Mouse (Mus musculus): ENCODE measurements at regions not wholly inside any gene's neighbourhood (a gene's known extent, or its start where the extent isn't known, plus 50 kb on each side); places are given as distances from the start of the nearest gene placed in this dataset.
A peak's percentile ranks its signal among the peaks of the same experiment; 100 is the strongest.

GRCm38 (mm10) chr14:106265290-106265689, 159.3 kb downstream of the Trim52 start:
- 95% methylated on average over 3 of the region's 3 CpGs for WGBS
- H3K9me3 ChIP-seq = no peaks in the 10 kb centered on the region
- no peaks in the 10 kb centered on the region for H3K27me3 ChIP-seq
- no peak for ATAC-seq (ENCODE audit: low FRiP score)
- H3K4me1 ChIP-seq (replicated peaks) = no peaks in the 10 kb centered on the region
- no peaks in the 10 kb centered on the region for H3K36me3 ChIP-seq
- H3K4me3 ChIP-seq = no peak overlapping the region
- H3K4me2 ChIP-seq = no peak overlapping the region
- H3K9ac ChIP-seq = no peak overlapping the region
- no peak overlapping the region for H3K27ac ChIP-seq

GRCm38 (mm10) chr14:106267679-106268561, 161.9 kb downstream of the Trim52 start:
- no peaks in the 10 kb centered on the region for H3K27me3 ChIP-seq
- no peak for ATAC-seq (ENCODE audit: low FRiP score)
- no peak overlapping the region for H3K9ac ChIP-seq
- no peaks in the 10 kb centered on the region for H3K4me1 ChIP-seq (replicated peaks)
- WGBS = 75% methylated on average over 12 of the region's 12 CpGs
- no peak overlapping the region for H3K4me2 ChIP-seq
- no peak overlapping the region for H3K27ac ChIP-seq
- H3K9me3 ChIP-seq = no peaks in the 10 kb centered on the region
- no peak overlapping the region for H3K4me3 ChIP-seq
- H3K36me3 ChIP-seq = no peaks in the 10 kb centered on the region

GRCm38 (mm10) chr14:106269680-106270079, 163.7 kb downstream of the Trim52 start:
- Histone ChIP-seq H3K9me3 (no peaks in the 10 kb centered on the region), H3K4me2 (no peak overlapping the region), H3K9ac (no peak overlapping the region), H3K27ac (no peak overlapping the region), H3K27me3 (no peaks in the 10 kb centered on the region), H3K36me3 (no peaks in the 10 kb centered on the region), H3K4me3 (no peak overlapping the region), H3K4me1 (replicated peaks) (no peaks in the 10 kb centered on the region)
- no peak for ATAC-seq (ENCODE audit: low FRiP score)
- 81% methylated on average over 6 of the region's 6 CpGs for WGBS

- whole genome bisulfite sequencing = 54% methylated on average over 8 of the region's 8 CpGs
- no peaks in the 10 kb centered on the region for H3K36me3 ChIP-seq
- H3K9me3 ChIP-seq = no peaks in the 10 kb centered on the region
- H3K4me1 ChIP-seq (replicated peaks) = peaks cover 8% of the 10 kb centered on the region
- no peak for ATAC-seq (ENCODE audit: low FRiP score)
- no peak overlapping the region for H3K4me3 ChIP-seq
- H3K27ac ChIP-seq = no peak overlapping the region
- H3K4me2 ChIP-seq = no peak overlapping the region
- H3K9ac ChIP-seq = no peak overlapping the region
- no peaks in the 10 kb centered on the region for H3K27me3 ChIP-seq
Measured at GRCm38 (mm10) chr14:106313558-106313957, 207.6 kb downstream of the Trim52 start.

GRCm38 (mm10) chr14:106314079-106314551, 208.1 kb downstream of the Trim52 start:
- H3K4me3 ChIP-seq = no peak overlapping the region
- H3K4me1 ChIP-seq (replicated peaks) = peaks cover 8% of the 10 kb centered on the region
- no peak for ATAC-seq (ENCODE audit: low FRiP score)
- H3K9me3 ChIP-seq = no peaks in the 10 kb centered on the region
- no peak overlapping the region for H3K27ac ChIP-seq
- H3K36me3 ChIP-seq = no peaks in the 10 kb centered on the region
- H3K9ac ChIP-seq = no peak overlapping the region
- H3K27me3 ChIP-seq = no peaks in the 10 kb centered on the region
- WGBS = 47% methylated on average over 9 of the region's 9 CpGs
- H3K4me2 ChIP-seq = no peak overlapping the region

- Histone ChIP-seq H3K9me3 (no peaks in the 10 kb centered on the region), H3K4me1 (replicated peaks) (peaks cover 8% of the 10 kb centered on the region), H3K36me3 (no peaks in the 10 kb centered on the region), H3K9ac (no peak overlapping the region), H3K4me3 (no peak overlapping the region), H3K27me3 (no peaks in the 10 kb centered on the region), H3K4me2 (no peak overlapping the region), H3K27ac (no peak overlapping the region)
- 77% methylated on average over 5 of the region's 5 CpGs for WGBS
- ATAC-seq (ENCODE audit: low FRiP score) = no peak
Measured at GRCm38 (mm10) chr14:106318767-106319166, 212.8 kb downstream of the Trim52 start.

- 64% methylated on average over 8 of the region's 8 CpGs for WGBS
- H3K4me3 ChIP-seq = no peak overlapping the region
- peak; percentile 61 for ATAC-seq (ENCODE audit: low FRiP score)
- H3K9me3 ChIP-seq = no peaks in the 10 kb centered on the region
- no peak overlapping the region for H3K4me2 ChIP-seq
- no peaks in the 10 kb centered on the region for H3K27me3 ChIP-seq
- H3K27ac ChIP-seq = no peak overlapping the region
- H3K4me1 ChIP-seq (replicated peaks) = no peaks in the 10 kb centered on the region
- no peak overlapping the region for H3K9ac ChIP-seq
- H3K36me3 ChIP-seq = no peaks in the 10 kb centered on the region
Measured at GRCm38 (mm10) chr14:106327653-106328283, 221.8 kb downstream of the Trim52 start.

- Histone ChIP-seq H3K4me1 (replicated peaks) (no peaks in the 10 kb centered on the region), H3K27ac (no peak overlapping the region), H3K4me3 (no peak overlapping the region), H3K9me3 (no peaks in the 10 kb centered on the region), H3K4me2 (no peak overlapping the region), H3K36me3 (no peaks in the 10 kb centered on the region), H3K9ac (no peak overlapping the region), H3K27me3 (no peaks in the 10 kb centered on the region)
- 80% methylated on average over 8 of the region's 8 CpGs for WGBS
- ATAC-seq (ENCODE audit: low FRiP score) = no peak
Measured at GRCm38 (mm10) chr14:106364767-106365623, 259.0 kb downstream of the Trim52 start.

GRCm38 (mm10) chr14:106365624-106366118, 259.7 kb downstream of the Trim52 start:
- H3K27ac ChIP-seq = no peak overlapping the region
- no peak overlapping the region for H3K4me2 ChIP-seq
- no peaks in the 10 kb centered on the region for H3K9me3 ChIP-seq
- no peaks in the 10 kb centered on the region for H3K27me3 ChIP-seq
- no peak overlapping the region for H3K4me3 ChIP-seq
- WGBS = 83% methylated on average over 3 of the region's 3 CpGs
- ATAC-seq (ENCODE audit: low FRiP score) = no peak
- H3K36me3 ChIP-seq = no peaks in the 10 kb centered on the region
- H3K4me1 ChIP-seq (replicated peaks) = no peaks in the 10 kb centered on the region
- H3K9ac ChIP-seq = no peak overlapping the region

- WGBS = 68% methylated on average over 1 of the region's 1 CpGs
- ATAC-seq (ENCODE audit: low FRiP score) = no peak
- H3K4me3 ChIP-seq = no peak overlapping the region
- no peaks in the 10 kb centered on the region for H3K36me3 ChIP-seq
- no peaks in the 10 kb centered on the region for H3K27me3 ChIP-seq
- H3K4me1 ChIP-seq (replicated peaks) = no peaks in the 10 kb centered on the region
- no peaks in the 10 kb centered on the region for H3K9me3 ChIP-seq
- H3K4me2 ChIP-seq = no peak overlapping the region
- no peak overlapping the region for H3K9ac ChIP-seq
- no peak overlapping the region for H3K27ac ChIP-seq
Measured at GRCm38 (mm10) chr14:106373451-106373850, 267.5 kb downstream of the Trim52 start.

- H3K4me2 ChIP-seq = no peak overlapping the region
- H3K4me3 ChIP-seq = no peak overlapping the region
- no peaks in the 10 kb centered on the region for H3K27me3 ChIP-seq
- no peak overlapping the region for H3K27ac ChIP-seq
- H3K9me3 ChIP-seq = no peaks in the 10 kb centered on the region
- ATAC-seq (ENCODE audit: low FRiP score) = no peak
- H3K4me1 ChIP-seq (replicated peaks) = no peaks in the 10 kb centered on the region
- WGBS = 87% methylated on average over 4 of the region's 4 CpGs
- no peaks in the 10 kb centered on the region for H3K36me3 ChIP-seq
- H3K9ac ChIP-seq = no peak overlapping the region
Measured at GRCm38 (mm10) chr14:106379645-106380044, 273.6 kb downstream of the Trim52 start.

GRCm38 (mm10) chr14:106387671-106388070, 281.7 kb downstream of the Trim52 start:
- Histone ChIP-seq H3K27ac (no peak overlapping the region), H3K36me3 (no peaks in the 10 kb centered on the region), H3K4me1 (replicated peaks) (no peaks in the 10 kb centered on the region), H3K9ac (no peak overlapping the region), H3K4me2 (no peak overlapping the region), H3K9me3 (no peaks in the 10 kb centered on the region), H3K4me3 (no peak overlapping the region), H3K27me3 (no peaks in the 10 kb centered on the region)
- 90% methylated on average over 3 of the region's 3 CpGs for WGBS
- ATAC-seq (ENCODE audit: low FRiP score) = no peak
